Mouse (Mus musculus): Measurements from ENCODE around the gene Atp8a2. TPM values are rescaled to one million over a fixed set of nuclear protein-coding genes. Genes with fewer than 3 reads are reported as not detected.
A peak's percentile ranks its signal among the peaks of the same experiment; 100 is the strongest.
"Not testable (repeated sequence)": the region's sequence is repeated elsewhere in the genome, so short reads cannot be mapped to it uniquely, and the experiment has no call there.

Gene Atp8a2
- polyA plus RNA-seq, 1 experiment from 2014 or later, result 4.2 TPM

GRCm38 (mm10) chr14:59624326-59624885 is 572.6 kb downstream of the Atp8a2 start:
- 23% methylated on average over 9 of the region's 9 CpGs for WGBS
- Histone ChIP-seq H3K27me3 (ENCODE audit: control insufficient read depth, insufficient read depth, low read length) (no peaks in the 10 kb centered on the region; the same call in 1 of the 2 replicates), H3K4me2 (ENCODE audit: low read depth, low read length) (no peak overlapping the region), H3K4me1 (ENCODE audit: control insufficient read depth, insufficient read depth, low read length) (no peaks in the 10 kb centered on the region), H3K4me3 (ENCODE audit: low read depth, low read length) (no peak overlapping the region), H3K9ac (replicated peaks; ENCODE audit: low read length) (no peak overlapping the region), H3K36me3 (replicated peaks; ENCODE audit: control insufficient read depth, insufficient read depth, low read depth, low read length) (no peaks in the 10 kb centered on the region), H3K27ac (replicated peaks; ENCODE audit: low read depth, low read length) (no peak overlapping the region), H3K9me3 (replicated peaks; ENCODE audit: control insufficient read depth, low read length) (no peaks in the 10 kb centered on the region)
- DNase-seq (ENCODE audit: low spot score) (no peak), ATAC-seq (replicated peaks; ENCODE audit: insufficient number of reproducible peaks, low FRiP score, low TSS enrichment, low read depth) (no peak)

- no peak overlapping the region for H3K27ac ChIP-seq (replicated peaks; ENCODE audit: low read depth, low read length)
- DNase-seq (ENCODE audit: low spot score) (no peak), ATAC-seq (replicated peaks; ENCODE audit: insufficient number of reproducible peaks, low FRiP score, low TSS enrichment, low read depth) (no peak)
- H3K4me3 ChIP-seq (ENCODE audit: low read depth, low read length), result no peak overlapping the region
- no peaks in the 10 kb centered on the region for H3K27me3 ChIP-seq (ENCODE audit: control insufficient read depth, insufficient read depth, low read length)
- WGBS, result 55% methylated on average over 7 of the region's 7 CpGs
- H3K36me3 ChIP-seq (replicated peaks; ENCODE audit: control insufficient read depth, insufficient read depth, low read depth, low read length), result no peaks in the 10 kb centered on the region
- H3K4me2 ChIP-seq (ENCODE audit: low read depth, low read length), result no peak overlapping the region
- H3K9ac ChIP-seq (replicated peaks; ENCODE audit: low read length), result no peak overlapping the region
- no peaks in the 10 kb centered on the region for H3K4me1 ChIP-seq (ENCODE audit: control insufficient read depth, insufficient read depth, low read length)
- no peaks in the 10 kb centered on the region for H3K9me3 ChIP-seq (replicated peaks; ENCODE audit: control insufficient read depth, low read length)
These were observed 580.2 kb downstream of the Atp8a2 start for GRCm38 (mm10) chr14:59616802-59617201.

DNA sequence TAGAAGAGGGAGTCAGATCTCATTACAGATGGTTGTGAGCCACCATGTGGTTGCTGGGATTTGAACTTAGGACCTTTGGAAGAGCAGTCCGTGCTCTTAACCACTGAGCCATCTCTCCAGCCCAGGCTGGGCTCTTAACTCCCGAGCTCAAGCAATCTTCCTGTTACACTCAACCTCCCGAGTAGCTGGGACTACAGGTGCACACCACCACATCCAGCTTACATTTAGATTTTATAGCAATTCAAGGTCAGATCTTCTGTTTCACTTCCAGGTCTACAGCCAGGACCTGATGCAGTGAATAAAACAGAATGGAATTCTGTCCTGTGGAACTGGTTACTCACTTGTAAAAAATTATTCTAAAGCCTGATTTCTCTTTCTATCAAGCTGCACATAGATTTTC is 582.8 kb downstream of the Atp8a2 start:
- H3K9ac ChIP-seq (replicated peaks; ENCODE audit: low read length); H3K27me3 ChIP-seq (ENCODE audit: control insufficient read depth, insufficient read depth, low read length); H3K4me2 ChIP-seq (ENCODE audit: low read depth, low read length); H3K4me3 ChIP-seq (ENCODE audit: low read depth, low read length); DNase-seq (ENCODE audit: low spot score); H3K4me1 ChIP-seq (ENCODE audit: control insufficient read depth, insufficient read depth, low read length); ATAC-seq (replicated peaks; ENCODE audit: insufficient number of reproducible peaks, low FRiP score, low TSS enrichment, low read depth); H3K27ac ChIP-seq (replicated peaks; ENCODE audit: low read depth, low read length); H3K36me3 ChIP-seq (replicated peaks; ENCODE audit: control insufficient read depth, insufficient read depth, low read depth, low read length); H3K9me3 ChIP-seq (replicated peaks; ENCODE audit: control insufficient read depth, low read length): not testable (repeated sequence)
- 81% methylated on average over 3 of the region's 3 CpGs for WGBS

GRCm38 (mm10) chr14:59612920-59613625 is 583.9 kb downstream of the Atp8a2 start:
- no peak overlapping the region for H3K4me3 ChIP-seq (ENCODE audit: low read depth, low read length)
- H3K9me3 ChIP-seq (replicated peaks; ENCODE audit: control insufficient read depth, low read length), result no peaks in the 10 kb centered on the region
- H3K9ac ChIP-seq (replicated peaks; ENCODE audit: low read length), result no peak overlapping the region
- DNase-seq (ENCODE audit: low spot score) (peak; percentile 74), ATAC-seq (replicated peaks; ENCODE audit: insufficient number of reproducible peaks, low FRiP score, low TSS enrichment, low read depth) (no peak)
- no peaks in the 10 kb centered on the region for H3K27me3 ChIP-seq (ENCODE audit: control insufficient read depth, insufficient read depth, low read length)
- H3K27ac ChIP-seq (replicated peaks; ENCODE audit: low read depth, low read length), result no peak overlapping the region
- H3K36me3 ChIP-seq (replicated peaks; ENCODE audit: control insufficient read depth, insufficient read depth, low read depth, low read length), result no peaks in the 10 kb centered on the region
- H3K4me1 ChIP-seq (ENCODE audit: control insufficient read depth, insufficient read depth, low read length), result no peaks in the 10 kb centered on the region
- H3K4me2 ChIP-seq (ENCODE audit: low read depth, low read length), result no peak overlapping the region
- 58% methylated on average over 14 of the region's 14 CpGs for WGBS

DNA sequence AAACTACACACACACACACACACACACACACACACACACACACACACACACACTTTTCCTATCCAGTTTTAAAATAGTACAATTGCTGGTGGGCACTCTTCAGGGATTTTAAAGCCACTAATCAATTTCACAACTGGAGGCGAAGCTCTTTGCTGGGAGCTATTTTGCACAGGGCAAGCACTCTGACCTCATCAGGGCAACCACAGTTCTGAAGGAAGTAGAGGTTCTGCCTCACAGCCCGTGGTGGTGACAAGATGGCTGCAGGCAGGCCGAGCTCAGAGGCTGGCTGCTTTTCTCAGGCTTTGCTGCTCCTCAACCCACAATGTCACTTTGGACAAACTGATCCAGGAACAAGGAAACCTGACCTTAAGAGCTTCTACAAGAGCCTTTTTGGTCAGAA is 590.0 kb downstream of the Atp8a2 start:
- Histone ChIP-seq H3K27me3 (ENCODE audit: control insufficient read depth, insufficient read depth, low read length) (no peaks in the 10 kb centered on the region), H3K4me2 (ENCODE audit: low read depth, low read length) (no peak overlapping the region), H3K9ac (replicated peaks; ENCODE audit: low read length) (no peak overlapping the region), H3K4me1 (ENCODE audit: control insufficient read depth, insufficient read depth, low read length) (no peaks in the 10 kb centered on the region), H3K9me3 (replicated peaks; ENCODE audit: control insufficient read depth, low read length) (no peaks in the 10 kb centered on the region), H3K27ac (replicated peaks; ENCODE audit: low read depth, low read length) (no peak overlapping the region), H3K36me3 (replicated peaks; ENCODE audit: control insufficient read depth, insufficient read depth, low read depth, low read length) (no peaks in the 10 kb centered on the region), H3K4me3 (ENCODE audit: low read depth, low read length) (no peak overlapping the region)
- ATAC-seq (replicated peaks; ENCODE audit: insufficient number of reproducible peaks, low FRiP score, low TSS enrichment, low read depth) (no peak), DNase-seq (ENCODE audit: low spot score) (no peak)
- WGBS, result 24% methylated on average over 3 of the region's 3 CpGs

- no peaks in the 10 kb centered on the region for H3K36me3 ChIP-seq (replicated peaks; ENCODE audit: control insufficient read depth, insufficient read depth, low read depth, low read length)
- no peaks in the 10 kb centered on the region for H3K9me3 ChIP-seq (replicated peaks; ENCODE audit: control insufficient read depth, low read length)
- H3K9ac ChIP-seq (replicated peaks; ENCODE audit: low read length), result no peak overlapping the region
- H3K4me1 ChIP-seq (ENCODE audit: control insufficient read depth, insufficient read depth, low read length), result no peaks in the 10 kb centered on the region
- no peaks in the 10 kb centered on the region for H3K27me3 ChIP-seq (ENCODE audit: control insufficient read depth, insufficient read depth, low read length)
- no peak overlapping the region for H3K4me3 ChIP-seq (ENCODE audit: low read depth, low read length)
- no peak overlapping the region for H3K4me2 ChIP-seq (ENCODE audit: low read depth, low read length)
- ATAC-seq (replicated peaks; ENCODE audit: insufficient number of reproducible peaks, low FRiP score, low TSS enrichment, low read depth) (no peak), DNase-seq (ENCODE audit: low spot score) (peak; percentile 85)
- no peak overlapping the region for H3K27ac ChIP-seq (replicated peaks; ENCODE audit: low read depth, low read length)
- 19% methylated on average over 5 of the region's 5 CpGs for WGBS
These were observed 591.2 kb downstream of the Atp8a2 start for GRCm38 (mm10) chr14:59605671-59606353.

DNA sequence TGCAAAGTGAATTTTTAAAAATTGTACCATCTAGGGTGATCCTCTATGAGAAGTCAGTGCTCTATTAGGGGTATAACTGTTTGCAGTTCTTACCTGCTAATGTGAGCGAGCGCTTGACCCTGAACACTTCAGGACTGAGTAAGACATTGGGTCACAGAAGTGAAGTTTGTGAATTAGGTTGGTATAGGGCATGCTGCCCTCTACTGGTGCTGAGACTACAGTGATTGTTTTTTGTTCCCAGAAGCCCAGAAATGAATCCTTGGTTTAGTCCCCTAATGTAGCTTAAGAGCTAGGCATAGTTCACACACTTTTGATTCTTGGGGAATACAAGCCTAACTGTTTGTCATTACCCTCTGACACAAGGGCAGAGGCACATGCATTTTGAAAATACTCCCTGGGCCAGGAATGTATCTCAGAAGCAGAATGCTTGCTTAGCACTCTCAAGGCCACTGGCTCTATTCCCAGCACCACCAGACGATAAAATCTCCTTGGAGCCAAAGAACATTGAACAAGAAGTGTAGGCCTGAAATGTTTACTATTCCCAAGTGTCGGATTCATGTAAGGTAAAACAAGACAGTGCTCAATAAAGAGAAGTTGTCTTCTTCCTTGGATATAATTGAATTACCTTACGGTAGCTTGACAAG is 592.9 kb downstream of the Atp8a2 start:
- no peak overlapping the region for H3K9ac ChIP-seq (replicated peaks; ENCODE audit: low read length)
- no peaks in the 10 kb centered on the region for H3K27me3 ChIP-seq (ENCODE audit: control insufficient read depth, insufficient read depth, low read length)
- H3K4me1 ChIP-seq (ENCODE audit: control insufficient read depth, insufficient read depth, low read length), result no peaks in the 10 kb centered on the region
- ATAC-seq (replicated peaks; ENCODE audit: insufficient number of reproducible peaks, low FRiP score, low TSS enrichment, low read depth), result no peak
- 73% methylated on average over 5 of the region's 5 CpGs for WGBS
- no peak overlapping the region for H3K4me2 ChIP-seq (ENCODE audit: low read depth, low read length)
- H3K4me3 ChIP-seq (ENCODE audit: low read depth, low read length), result no peak overlapping the region
- no peaks in the 10 kb centered on the region for H3K36me3 ChIP-seq (replicated peaks; ENCODE audit: control insufficient read depth, insufficient read depth, low read depth, low read length)
- H3K9me3 ChIP-seq (replicated peaks; ENCODE audit: control insufficient read depth, low read length), result no peaks in the 10 kb centered on the region
- DNase-seq (ENCODE audit: low spot score), result peak; percentile 49
- H3K27ac ChIP-seq (replicated peaks; ENCODE audit: low read depth, low read length), result no peak overlapping the region

DNA sequence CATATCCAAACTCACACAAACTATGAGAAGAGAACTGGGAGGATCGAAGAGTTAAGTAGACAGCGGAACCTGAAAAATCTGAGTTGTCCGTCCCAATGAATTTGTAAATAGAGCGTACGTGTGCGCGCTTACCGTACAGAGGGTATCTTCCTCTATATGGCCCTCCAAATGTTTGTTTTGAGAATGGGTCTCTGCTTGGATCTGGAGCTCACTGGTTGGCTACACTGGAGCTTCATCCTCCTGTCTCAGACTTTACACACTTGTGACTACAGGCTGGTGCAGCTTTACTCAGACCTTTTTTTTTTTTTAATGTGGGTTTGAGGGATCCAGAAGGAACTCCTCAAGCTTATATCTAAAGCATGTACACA is 598.7 kb downstream of the Atp8a2 start:
- Histone ChIP-seq H3K9me3 (replicated peaks; ENCODE audit: control insufficient read depth, low read length) (no peaks in the 10 kb centered on the region), H3K9ac (replicated peaks; ENCODE audit: low read length) (peak overlapping the region; percentile 81), H3K27ac (replicated peaks; ENCODE audit: low read depth, low read length) (no peak overlapping the region), H3K36me3 (replicated peaks; ENCODE audit: control insufficient read depth, insufficient read depth, low read depth, low read length) (no peaks in the 10 kb centered on the region), H3K27me3 (ENCODE audit: control insufficient read depth, insufficient read depth, low read length) (no peaks in the 10 kb centered on the region), H3K4me1 (ENCODE audit: control insufficient read depth, insufficient read depth, low read length) (no peaks in the 10 kb centered on the region), H3K4me3 (ENCODE audit: low read depth, low read length) (peak overlapping the region; percentile 93), H3K4me2 (ENCODE audit: low read depth, low read length) (peak overlapping the region; percentile 49)
- ATAC-seq (replicated peaks; ENCODE audit: insufficient number of reproducible peaks, low FRiP score, low TSS enrichment, low read depth), result no peak
- no peak for DNase-seq (ENCODE audit: low spot score)
- 2% methylated on average over 8 of the region's 8 CpGs for whole genome bisulfite sequencing
